Mouse (Mus musculus) heart, embryonic 15.5 days (tissue): Measurements from ENCODE around the gene Nlrp4e. TPM values are rescaled to one million over a fixed set of nuclear protein-coding genes. Genes with fewer than 3 reads are reported as not detected.
"Not testable (repeated sequence)": the region's sequence is repeated elsewhere in the genome, so short reads cannot be mapped to it uniquely, and the experiment has no call there.

Source experiments
- ATAC-seq: fragments of 200-750 bp; cut with Nextera tagmentation; replicated peaks from 2 replicates; pipeline ENCODE4 v1.8.0; 2017; ENCODE audit warnings: low read depth, moderate TSS enrichment; ENCODE audit not compliant: insufficient number of reproducible peaks, insufficient read depth, low FRiP score
- H3K27ac ChIP-seq: fragments of 300-500 bp; sonication (generic); 2 replicates; pipeline ENCODE4 v1.5.1; 2015; ENCODE audit warnings: mild to moderate bottlenecking, inconsistent platforms
- H3K27me3 ChIP-seq: fragments of 300-500 bp; sonication (generic); 2 replicates; pipeline ENCODE4 v1.6.1; 2015; ENCODE audit warnings: inconsistent platforms
- H3K36me3 ChIP-seq: fragments of 300-500 bp; sonication (generic); 2 replicates; pipeline ENCODE4 v1.6.1; 2015; ENCODE audit warnings: mild to moderate bottlenecking, inconsistent platforms
- H3K4me1 ChIP-seq: fragments of 300-500 bp; sonication (generic); replicated peaks from 2 replicates; pipeline ENCODE4 v1.6.1; 2015; ENCODE audit warnings: inconsistent platforms
- H3K4me2 ChIP-seq: fragments of 300-500 bp; sonication (generic); 2 replicates; pipeline ENCODE4 v1.6.1; 2015; ENCODE audit warnings: inconsistent platforms, mild to moderate bottlenecking, moderate library complexity
- H3K4me3 ChIP-seq: fragments of 300-500 bp; sonication (generic); 2 replicates; pipeline ENCODE4 v1.5.1; 2015; ENCODE audit warnings: mild to moderate bottlenecking, inconsistent platforms
- H3K9ac ChIP-seq: fragments of 300-500 bp; sonication (generic); 2 replicates; pipeline ENCODE4 v1.6.1; 2015; ENCODE audit warnings: mild to moderate bottlenecking, inconsistent platforms
- H3K9me3 ChIP-seq: fragments of 300-500 bp; sonication (generic); replicated peaks from 2 replicates; pipeline ENCODE4 v1.6.1; 2016; ENCODE audit warnings: inconsistent platforms
- WGBS: fragments of 180-500 bp; shearing (Covaris S2); methylation state at CpG from one replicate; pipeline ENCODE4 v1.1.7; 2015; ENCODE audit warnings: mixed read lengths; 5-methylcytosine and 5-hydroxymethylcytosine counted together
- microRNA-seq: library from miRNA; unstranded; fragments of <30 nt; microRNA quantifications from one replicate; pipeline ENCODE4, GENCODE M21; 2016
- polyA plus RNA-seq: library from polyadenylated mRNA; unstranded; fragments of >200 nt; fragmentation: Nextera tagmentation; extraction: Ambion mirVana; gene quantifications from 2 replicates; pipeline ENCODE4 v1.2.1, GENCODE M21; 2015

Gene Nlrp4e
- not detected in 2 replicates for polyA plus RNA-seq

- H3K9me3 ChIP-seq, H3K4me2 ChIP-seq, H3K27ac ChIP-seq, H3K36me3 ChIP-seq, ATAC-seq, H3K4me3 ChIP-seq, H3K27me3 ChIP-seq, H3K9ac ChIP-seq, H3K4me1 ChIP-seq: not testable (repeated sequence)
- 78% methylated on average over 3 of the region's 3 CpGs for WGBS
These were observed at the start of gene Nlrp4e for GRCm38 (mm10) chr7:23300892-23301291. TSS of gene Nlrp4e (plus strand) at chr7:23301192.

GRCm38 (mm10) chr7:23251582-23251981, 49.4 kb upstream of the Nlrp4e start, which contains the start of gene Vmn1r166:
TSS of gene Vmn1r166 (minus strand) at chr7:23251682.
- not testable (repeated sequence) for H3K4me3 ChIP-seq, H3K4me1 ChIP-seq, ATAC-seq

GRCm38 (mm10) chr7:23278800-23279199, 22.2 kb upstream of the Nlrp4e start, which contains the start of gene Gm6902:
TSS of gene Gm6902 (minus strand) at chr7:23278900.
- H3K27ac ChIP-seq, H3K4me2 ChIP-seq, H3K4me3 ChIP-seq, H3K9ac ChIP-seq, H3K36me3 ChIP-seq, H3K4me1 ChIP-seq, ATAC-seq, H3K27me3 ChIP-seq, H3K9me3 ChIP-seq: not testable (repeated sequence)
- whole genome bisulfite sequencing, result no CpG with 5 or more reads among the region's 2 CpGs

More at GRCm38 (mm10) chr7:23251582-23251981, 49.4 kb upstream of the Nlrp4e start, which contains the start of gene Vmn1r166:
- not testable (repeated sequence) for H3K4me2 ChIP-seq, H3K27ac ChIP-seq, H3K9me3 ChIP-seq, H3K9ac ChIP-seq, H3K36me3 ChIP-seq, H3K27me3 ChIP-seq
- no CpG with 5 or more reads among the region's 2 CpGs for WGBS

- WGBS, result 84% methylated on average over 13 of the region's 13 CpGs
- H3K36me3 ChIP-seq, H3K27ac ChIP-seq, H3K27me3 ChIP-seq, H3K4me3 ChIP-seq, H3K9ac ChIP-seq, H3K4me1 ChIP-seq, ATAC-seq, H3K4me2 ChIP-seq: not testable (repeated sequence)
- 0 out of 2 replicates have a peak, but pooled peaks cover 15% of the 10 kb centered on the region for H3K9me3 ChIP-seq
These were observed 57.3 kb downstream of the Nlrp4e start for GRCm38 (mm10) chr7:23358311-23358710.

DNA sequence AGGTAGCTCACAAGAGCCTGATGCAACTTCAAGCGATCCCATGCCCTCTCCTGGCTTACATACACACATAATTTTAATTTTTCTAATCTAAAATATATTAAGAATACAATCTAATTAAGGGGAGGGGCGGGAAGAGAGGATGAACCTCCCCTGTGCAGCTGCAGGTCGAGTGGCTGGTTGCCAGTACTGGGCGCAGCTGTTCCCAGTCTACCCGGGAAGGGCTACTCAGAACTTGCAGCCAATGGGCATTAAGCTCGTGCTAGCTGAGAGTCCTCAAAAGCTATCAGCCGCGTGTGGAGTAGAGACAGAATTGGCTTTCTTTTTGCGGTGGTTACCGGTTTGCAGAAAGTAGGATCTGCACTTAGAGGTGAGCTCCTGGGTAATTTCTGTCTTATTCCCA, 84.6 kb downstream of the Nlrp4e start, which contains the start of gene Nlrp5:
TSS of gene Nlrp5 (plus strand) at position 301 of the 400 bp plus-strand sequence.
- Histone ChIP-seq H3K4me3 (no peak within 1 kb of the TSS), H3K4me1 (no peaks in the 10 kb centered on the region), H3K9me3 (no peaks in the 10 kb centered on the region; the same call in none of the 2 replicates), H3K9ac (no peak within 1 kb of the TSS), H3K4me2 (no peak within 1 kb of the TSS), H3K36me3 (no peaks in the 10 kb centered on the region), H3K27ac (no peak within 1 kb of the TSS), H3K27me3 (no peaks in the 10 kb centered on the region)
- no peak for ATAC-seq
- 64% methylated on average over 10 of the region's 10 CpGs for WGBS

Small RNA genes within 50 kb of the gene (microRNA-seq; reads per million reads assigned to microRNA genes)
- not detected for gene Gm25196

Other genes with a start within 250 kb of the Nlrp4e start
- not detected in 2 replicates for gene Vmn1r163, start 245.7 kb upstream of the Nlrp4e start, polyA plus RNA-seq
- not detected in 2 replicates for gene Gm8720, start 233.7 kb upstream of the Nlrp4e start, polyA plus RNA-seq
- gene Gm10662, start 156.7 kb upstream of the Nlrp4e start, polyA plus RNA-seq, result not detected in 2 replicates
- not detected in 2 replicates for gene Vmn1r165, start 83.9 kb upstream of the Nlrp4e start, polyA plus RNA-seq
- not detected in 2 replicates for gene Vmn1r166, start 49.5 kb upstream of the Nlrp4e start, polyA plus RNA-seq
- gene Gm6902, start 22.3 kb upstream of the Nlrp4e start, polyA plus RNA-seq, result not detected in 2 replicates
- gene Nlrp5, start 84.7 kb downstream of the Nlrp4e start, polyA plus RNA-seq, result not detected in 2 replicates
- gene Vmn1r167, start 206.0 kb downstream of the Nlrp4e start, polyA plus RNA-seq, result not detected in 2 replicates
- not detected in 2 replicates for gene Vmn1r168, start 238.5 kb downstream of the Nlrp4e start, polyA plus RNA-seq